Mouse (Mus musculus): ENCODE measurements around the gene Zkscan2. TPM values are rescaled to one million over a fixed set of nuclear protein-coding genes. Genes with fewer than 3 reads are reported as not detected.

The Zkscan2 gene
- polyA plus RNA-seq, 1 experiment from 2014 or later = 2.2 TPM

DNA sequence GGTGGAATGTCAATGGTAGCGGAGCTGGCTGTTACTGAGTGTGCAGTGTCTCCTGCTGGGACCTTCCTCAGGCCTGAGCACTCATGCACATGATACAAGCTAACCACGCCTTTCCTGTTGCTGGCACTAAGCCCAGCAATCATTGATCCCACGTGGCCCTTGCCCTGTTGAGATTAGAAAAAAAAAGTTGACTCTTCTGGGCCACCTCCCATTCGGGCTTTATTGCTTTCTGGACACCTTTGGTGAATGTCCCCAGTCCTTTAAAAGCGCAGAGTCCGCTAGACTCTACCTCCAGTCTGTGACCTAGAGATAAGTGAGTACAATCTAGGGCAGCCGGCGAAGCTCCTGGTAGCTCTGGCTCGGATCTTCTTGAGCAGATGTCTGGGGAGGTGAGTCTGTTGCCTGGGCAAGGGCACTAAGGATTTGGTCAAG lies 38.2 kb downstream of the Zkscan2 start, which contains the start of gene Aqp8:
Aqp8 (plus strand) TSS at position 222 of the 432 bp plus-strand sequence.
- Histone ChIP-seq H3K4me2 (no peak within 1 kb of the TSS), H3K36me3 (no peaks in the 10 kb centered on the region), H3K4me3 (no peak within 1 kb of the TSS), H3K27me3 (no peaks in the 10 kb centered on the region), H3K4me1 (no peaks in the 10 kb centered on the region), H3K9ac (no peak within 1 kb of the TSS), H3K9me3 (no peaks in the 10 kb centered on the region), H3K27ac (no peak within 1 kb of the TSS)
- ATAC-seq (ENCODE audit: insufficient number of reproducible peaks, low FRiP score, low TSS enrichment, low read depth) = no peak
- 59% methylated on average over 9 of the region's 9 CpGs for WGBS

DNA sequence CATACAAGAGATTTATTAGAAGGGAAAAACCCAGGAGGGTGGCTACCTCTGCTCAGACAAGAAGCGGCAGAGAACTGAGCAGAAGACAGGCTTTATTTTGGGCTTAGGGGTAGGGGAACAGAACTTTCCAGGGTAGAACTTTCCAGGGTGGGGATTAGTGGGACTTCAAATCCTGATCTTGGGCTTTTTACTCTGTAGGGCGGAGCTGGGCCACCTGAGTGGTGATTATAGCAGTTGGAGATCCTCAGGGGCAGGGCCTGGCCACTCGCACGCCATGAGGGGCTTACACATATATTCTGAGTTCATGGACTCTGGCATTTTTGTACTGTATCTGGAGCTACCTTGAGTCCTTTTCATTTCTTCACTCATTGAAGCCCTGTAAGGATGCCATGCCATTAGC lies 38.9 kb downstream of the Zkscan2 start:
- 83% methylated on average over 4 of the region's 4 CpGs for whole genome bisulfite sequencing
- Histone ChIP-seq H3K27me3 (no peaks in the 10 kb centered on the region), H3K4me2 (no peak overlapping the region), H3K9ac (no peak overlapping the region), H3K36me3 (no peaks in the 10 kb centered on the region), H3K27ac (no peak overlapping the region), H3K9me3 (no peaks in the 10 kb centered on the region), H3K4me1 (no peaks in the 10 kb centered on the region), H3K4me3 (no peak overlapping the region)
- no peak for ATAC-seq (ENCODE audit: insufficient number of reproducible peaks, low FRiP score, low TSS enrichment, low read depth)

DNA sequence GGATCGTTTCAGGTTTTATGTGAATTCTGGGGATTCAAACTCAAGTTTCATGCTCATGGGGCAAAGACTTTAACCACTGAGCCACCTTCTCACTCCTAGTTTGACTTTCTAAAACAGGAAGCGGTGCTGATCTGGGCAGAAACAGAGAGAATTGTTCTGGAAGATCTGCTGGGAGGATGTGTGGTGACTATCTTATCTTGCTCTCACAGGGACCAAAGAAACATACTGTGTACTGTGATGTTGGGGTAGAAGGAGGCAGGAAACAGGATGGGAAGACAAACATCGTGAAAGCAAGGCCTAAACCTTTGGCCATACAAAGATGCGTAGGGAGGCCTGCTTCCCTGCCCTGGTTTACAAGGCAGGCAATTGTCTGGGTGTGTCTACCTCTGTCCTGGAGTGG lies 41.0 kb downstream of the Zkscan2 start:
- Histone ChIP-seq H3K36me3 (no peaks in the 10 kb centered on the region), H3K9me3 (no peaks in the 10 kb centered on the region), H3K4me1 (no peaks in the 10 kb centered on the region), H3K4me3 (no peak overlapping the region), H3K4me2 (no peak overlapping the region), H3K27me3 (no peaks in the 10 kb centered on the region), H3K9ac (no peak overlapping the region), H3K27ac (no peak overlapping the region)
- ATAC-seq (ENCODE audit: insufficient number of reproducible peaks, low FRiP score, low TSS enrichment, low read depth) = no peak
- 76% methylated on average over 4 of the region's 4 CpGs for WGBS

DNA sequence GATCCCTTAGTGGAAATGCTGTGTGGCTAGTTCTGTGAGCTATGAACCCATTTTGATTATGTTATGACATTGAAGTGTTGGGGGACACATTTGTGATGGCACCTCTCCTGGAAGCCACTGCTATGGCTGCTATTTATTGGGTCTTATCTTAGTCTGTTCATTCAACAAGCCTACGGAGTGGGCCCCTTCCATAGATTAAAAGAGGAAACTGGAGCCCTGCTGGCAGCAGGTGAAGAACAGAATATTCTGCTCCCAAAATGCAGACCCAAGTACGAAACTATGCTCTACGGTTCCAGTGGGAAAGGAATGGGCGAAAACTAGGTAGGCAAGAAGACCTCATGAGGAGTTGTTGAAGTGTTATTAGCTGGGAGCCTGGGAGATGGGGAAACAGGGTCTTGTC lies 41.9 kb downstream of the Zkscan2 start:
- WGBS = 93% methylated on average over 4 of the region's 4 CpGs

DNA sequence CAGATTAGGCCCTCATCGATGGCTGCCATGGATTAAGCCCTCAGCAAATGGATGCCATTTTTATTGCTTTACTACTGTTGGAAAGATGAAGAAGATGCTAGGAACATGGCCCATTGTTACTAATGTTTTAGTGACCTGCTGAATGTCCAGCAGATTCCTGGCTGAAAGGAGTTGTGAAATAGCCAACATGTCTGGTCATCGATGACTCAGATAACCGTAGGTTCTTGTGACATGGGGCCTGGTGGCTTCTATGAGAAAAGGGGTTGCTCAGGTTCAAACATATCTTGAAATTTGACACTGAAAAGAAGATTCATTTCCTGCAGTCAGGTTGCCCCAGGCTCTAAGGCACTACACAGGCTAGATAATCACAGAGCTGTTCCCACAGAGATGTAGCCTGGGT lies 45.2 kb downstream of the Zkscan2 start:
- 82% methylated on average over 3 of the region's 3 CpGs for WGBS

More for the DNA sequence above, 41.9 kb downstream of the Zkscan2 start:
- H3K4me3 ChIP-seq = no peak overlapping the region
- H3K36me3 ChIP-seq = no peaks in the 10 kb centered on the region
- H3K4me1 ChIP-seq = no peaks in the 10 kb centered on the region
- H3K9ac ChIP-seq = no peak overlapping the region
- no peak for ATAC-seq (ENCODE audit: insufficient number of reproducible peaks, low FRiP score, low TSS enrichment, low read depth)
- no peak overlapping the region for H3K4me2 ChIP-seq
- no peak overlapping the region for H3K27ac ChIP-seq
- no peaks in the 10 kb centered on the region for H3K9me3 ChIP-seq
- no peaks in the 10 kb centered on the region for H3K27me3 ChIP-seq

DNA sequence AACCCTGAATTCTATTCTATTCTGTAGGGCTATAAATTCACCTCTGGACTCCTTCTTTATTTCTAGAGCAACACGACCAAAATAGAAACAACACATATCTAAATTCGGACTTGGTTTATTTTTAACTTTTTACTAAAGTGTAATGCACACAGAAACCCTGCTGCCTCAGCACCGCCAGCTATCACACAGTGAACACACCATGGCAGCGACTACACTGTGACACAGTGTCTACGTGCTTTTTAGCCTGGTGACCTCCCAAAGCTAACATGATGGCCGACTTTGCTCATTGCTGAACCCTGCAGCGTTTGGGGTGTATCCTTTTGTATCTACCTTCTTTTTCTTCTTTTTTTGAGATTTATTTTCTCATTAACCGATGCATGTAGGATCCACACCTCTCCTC lies 47.2 kb downstream of the Zkscan2 start:
- H3K4me2 ChIP-seq = no peak overlapping the region
- no peaks in the 10 kb centered on the region for H3K9me3 ChIP-seq
- WGBS = 80% methylated on average over 8 of the region's 8 CpGs
- no peaks in the 10 kb centered on the region for H3K4me1 ChIP-seq
- no peak overlapping the region for H3K4me3 ChIP-seq
- H3K27ac ChIP-seq = no peak overlapping the region
- H3K36me3 ChIP-seq = no peaks in the 10 kb centered on the region
- H3K27me3 ChIP-seq = no peaks in the 10 kb centered on the region
- no peak for ATAC-seq (ENCODE audit: insufficient number of reproducible peaks, low FRiP score, low TSS enrichment, low read depth)
- no peak overlapping the region for H3K9ac ChIP-seq

More for the DNA sequence above, 45.2 kb downstream of the Zkscan2 start:
- Histone ChIP-seq H3K4me3 (no peak overlapping the region), H3K36me3 (no peaks in the 10 kb centered on the region), H3K4me1 (no peaks in the 10 kb centered on the region), H3K27ac (no peak overlapping the region), H3K9ac (no peak overlapping the region), H3K4me2 (no peak overlapping the region), H3K9me3 (no peaks in the 10 kb centered on the region), H3K27me3 (no peaks in the 10 kb centered on the region)
- no peak for ATAC-seq (ENCODE audit: insufficient number of reproducible peaks, low FRiP score, low TSS enrichment, low read depth)

DNA sequence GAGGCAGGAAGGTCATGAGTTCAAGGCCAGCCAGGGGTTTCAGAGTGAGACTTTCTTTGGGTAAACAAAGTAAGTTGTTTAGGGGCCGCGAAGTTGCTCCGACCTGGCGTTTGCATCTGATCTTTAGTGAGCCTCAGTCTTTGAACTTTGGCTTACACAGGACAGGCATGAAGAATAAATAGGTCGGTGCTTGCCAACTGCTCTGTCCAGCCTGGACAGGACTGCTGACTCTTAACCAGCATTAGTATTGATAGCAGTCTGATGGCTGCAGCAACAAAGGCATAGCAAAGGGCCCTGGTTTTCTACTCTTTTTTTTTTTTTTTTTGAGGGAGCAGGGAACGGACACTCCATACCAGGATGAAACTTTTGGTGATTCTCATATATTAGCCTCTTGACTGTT lies 47.7 kb downstream of the Zkscan2 start:
- Histone ChIP-seq H3K9ac (no peak overlapping the region), H3K4me1 (no peaks in the 10 kb centered on the region), H3K9me3 (no peaks in the 10 kb centered on the region), H3K36me3 (no peaks in the 10 kb centered on the region), H3K4me2 (no peak overlapping the region), H3K4me3 (no peak overlapping the region), H3K27ac (no peak overlapping the region), H3K27me3 (no peaks in the 10 kb centered on the region)
- WGBS = 56% methylated on average over 6 of the region's 6 CpGs
- ATAC-seq (ENCODE audit: insufficient number of reproducible peaks, low FRiP score, low TSS enrichment, low read depth) = no peak

DNA sequence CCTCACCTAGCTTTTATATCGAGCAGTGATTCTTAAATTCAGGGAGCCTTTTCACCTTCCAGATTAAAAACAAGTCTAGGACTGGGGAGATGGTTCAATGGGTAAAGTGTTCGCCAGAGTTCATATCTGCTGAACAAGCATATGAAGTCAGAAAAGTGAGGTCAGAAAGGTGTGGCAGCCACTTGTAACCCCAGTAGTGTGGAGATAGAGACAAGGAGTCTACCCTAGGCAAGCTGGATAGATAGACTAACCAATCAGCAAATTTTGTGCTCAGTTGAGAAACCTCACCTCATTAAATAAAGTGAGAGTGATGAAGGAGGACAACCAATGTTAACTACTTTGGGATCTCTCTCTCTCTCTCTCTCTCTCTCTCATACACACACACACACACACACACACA lies 49.7 kb downstream of the Zkscan2 start:
- Histone ChIP-seq H3K9me3 (no peaks in the 10 kb centered on the region), H3K27me3 (no peaks in the 10 kb centered on the region), H3K36me3 (no peaks in the 10 kb centered on the region), H3K27ac (no peak overlapping the region), H3K9ac (no peak overlapping the region), H3K4me1 (no peaks in the 10 kb centered on the region), H3K4me2 (no peak overlapping the region), H3K4me3 (no peak overlapping the region)
- no peak for ATAC-seq (ENCODE audit: insufficient number of reproducible peaks, low FRiP score, low TSS enrichment, low read depth)
- 84% methylated on average over 2 of the region's 2 CpGs for WGBS

DNA sequence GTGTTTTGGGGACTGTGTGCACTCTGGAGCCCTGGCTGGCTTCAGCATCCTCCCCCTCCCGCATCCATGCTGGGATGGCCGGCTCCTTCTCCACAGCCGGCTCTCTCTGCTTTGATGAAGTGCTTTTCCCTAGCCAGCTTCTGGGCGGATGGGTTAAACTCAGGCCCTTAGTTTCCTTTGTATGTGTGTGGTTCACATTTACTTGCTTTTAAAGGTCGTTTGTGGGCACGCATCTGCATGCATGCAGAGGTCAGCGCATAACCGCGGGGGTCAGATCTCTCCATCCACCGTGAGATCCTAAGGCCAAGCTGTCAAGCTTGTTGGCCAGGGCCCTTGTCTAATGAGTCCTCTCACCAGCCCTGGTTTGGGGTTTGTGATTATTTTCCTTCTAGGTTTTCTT lies 50.6 kb downstream of the Zkscan2 start:
- WGBS = 57% methylated on average over 10 of the region's 10 CpGs
- Histone ChIP-seq H3K36me3 (no peaks in the 10 kb centered on the region), H3K4me2 (no peak overlapping the region), H3K4me3 (no peak overlapping the region), H3K27me3 (no peaks in the 10 kb centered on the region), H3K4me1 (no peaks in the 10 kb centered on the region), H3K27ac (no peak overlapping the region), H3K9me3 (no peaks in the 10 kb centered on the region), H3K9ac (no peak overlapping the region)
- ATAC-seq (ENCODE audit: insufficient number of reproducible peaks, low FRiP score, low TSS enrichment, low read depth) = no peak

DNA sequence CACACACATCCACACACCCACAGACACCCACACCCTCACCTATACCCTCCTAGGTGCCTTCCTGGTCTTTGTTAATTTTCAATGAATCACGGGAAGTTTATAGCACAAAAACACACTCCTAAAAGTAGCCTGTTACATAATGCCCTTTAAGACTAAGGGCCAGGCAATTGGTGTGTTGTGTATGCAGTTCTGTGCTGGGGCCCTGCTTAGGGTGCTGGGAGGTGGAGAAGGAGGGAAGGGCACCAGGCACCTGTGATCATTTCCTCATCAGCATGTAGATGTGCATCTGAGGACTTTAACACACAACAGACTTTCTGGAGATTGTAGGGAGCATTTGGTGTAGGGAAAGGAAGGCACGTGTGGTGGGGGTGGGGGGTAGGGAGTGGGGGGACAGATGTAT lies 51.5 kb downstream of the Zkscan2 start:
- H3K9ac ChIP-seq = no peak overlapping the region
- H3K4me2 ChIP-seq = no peak overlapping the region
- ATAC-seq (ENCODE audit: insufficient number of reproducible peaks, low FRiP score, low TSS enrichment, low read depth) = no peak
- 79% methylated on average over 2 of the region's 2 CpGs for WGBS
- no peaks in the 10 kb centered on the region for H3K36me3 ChIP-seq
- H3K9me3 ChIP-seq = no peaks in the 10 kb centered on the region
- no peak overlapping the region for H3K4me3 ChIP-seq
- H3K27ac ChIP-seq = no peak overlapping the region
- H3K27me3 ChIP-seq = no peaks in the 10 kb centered on the region
- no peaks in the 10 kb centered on the region for H3K4me1 ChIP-seq

DNA sequence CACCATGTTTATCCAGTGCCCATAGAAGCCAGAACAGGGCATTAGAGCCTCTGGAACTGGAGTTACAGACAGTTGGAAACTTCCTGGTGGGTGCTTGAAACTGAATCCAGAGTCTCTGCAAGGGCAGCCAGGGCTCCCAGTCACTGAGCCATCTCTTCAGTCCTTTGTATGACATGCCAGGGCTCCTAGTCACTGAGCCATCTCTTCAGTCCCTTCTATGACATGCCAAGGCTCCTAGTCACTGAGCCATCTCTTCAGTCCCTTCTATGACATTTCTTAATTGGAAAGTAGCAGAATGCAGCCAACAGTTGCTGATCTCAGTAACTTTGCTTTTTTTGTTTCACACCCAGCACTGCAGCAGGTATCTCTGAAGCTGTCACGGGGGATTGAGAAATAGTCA lies 58.2 kb downstream of the Zkscan2 start:
- no peak overlapping the region for H3K27ac ChIP-seq
- no peaks in the 10 kb centered on the region for H3K9me3 ChIP-seq
- no peaks in the 10 kb centered on the region for H3K36me3 ChIP-seq
- H3K9ac ChIP-seq = no peak overlapping the region
- no peak overlapping the region for H3K4me2 ChIP-seq
- no peak overlapping the region for H3K4me3 ChIP-seq
- H3K4me1 ChIP-seq = no peaks in the 10 kb centered on the region
- WGBS = 70% methylated on average over 1 of the region's 1 CpGs
- no peaks in the 10 kb centered on the region for H3K27me3 ChIP-seq
- no peak for ATAC-seq (ENCODE audit: insufficient number of reproducible peaks, low FRiP score, low TSS enrichment, low read depth)

DNA sequence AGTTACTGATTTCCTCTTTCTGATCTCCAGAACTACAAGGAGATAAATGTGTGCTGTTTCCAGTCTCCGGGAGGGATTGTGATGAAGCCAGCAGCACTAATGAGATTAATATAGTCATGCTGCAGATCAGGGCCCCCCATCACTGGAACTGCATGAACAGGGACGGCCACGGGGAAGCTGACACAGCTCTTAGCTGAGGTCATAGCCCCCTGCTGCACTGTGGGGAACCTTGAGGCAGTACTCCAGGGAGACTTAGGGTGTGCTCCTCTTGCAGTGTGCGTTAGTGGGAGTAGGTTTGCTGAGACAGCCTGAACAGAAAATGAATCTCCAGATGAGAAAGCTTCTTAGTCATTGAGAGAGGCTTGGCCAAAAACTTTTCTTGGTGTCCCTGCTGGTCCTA lies 69.0 kb downstream of the Zkscan2 start:
- ATAC-seq (ENCODE audit: insufficient number of reproducible peaks, low FRiP score, low TSS enrichment, low read depth) = no peak
- H3K4me1 ChIP-seq = no peaks in the 10 kb centered on the region
- 75% methylated on average over 4 of the region's 4 CpGs for WGBS
- H3K27ac ChIP-seq = no peak overlapping the region
- no peaks in the 10 kb centered on the region for H3K9me3 ChIP-seq
- H3K9ac ChIP-seq = no peak overlapping the region
- no peak overlapping the region for H3K4me3 ChIP-seq
- H3K36me3 ChIP-seq = peaks cover 20% of the 10 kb centered on the region
- H3K4me2 ChIP-seq = no peak overlapping the region
- no peaks in the 10 kb centered on the region for H3K27me3 ChIP-seq

DNA sequence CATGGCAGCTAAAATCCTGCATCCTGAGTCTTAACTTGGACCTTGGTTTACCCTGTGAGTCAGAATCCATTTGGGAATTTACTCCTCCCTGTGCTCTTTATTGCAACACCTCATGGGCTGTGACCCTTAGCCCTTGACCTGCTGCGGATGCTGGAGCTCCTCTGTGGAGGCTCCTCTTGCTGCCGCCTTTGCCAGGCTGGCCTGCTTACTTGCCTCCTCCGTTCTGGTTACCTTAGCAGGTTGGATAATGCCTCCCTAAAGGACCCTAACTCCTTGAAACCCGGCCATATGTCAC lies 69.9 kb downstream of the Zkscan2 start:
- Histone ChIP-seq H3K36me3 (peaks cover 24% of the 10 kb centered on the region), H3K27ac (no peak overlapping the region), H3K27me3 (no peaks in the 10 kb centered on the region), H3K9me3 (no peaks in the 10 kb centered on the region), H3K4me2 (no peak overlapping the region), H3K4me1 (no peaks in the 10 kb centered on the region), H3K9ac (no peak overlapping the region), H3K4me3 (no peak overlapping the region)
- ATAC-seq (ENCODE audit: insufficient number of reproducible peaks, low FRiP score, low TSS enrichment, low read depth) = no peak
- WGBS = 83% methylated on average over 4 of the region's 4 CpGs

Measured in limb, embryonic 15.5 days (tissue).